Mouse (Mus musculus) right cerebral cortex, postnatal 25 days (tissue): ENCODE measurements at regions not wholly inside any gene's neighbourhood (a gene's known extent, or its start where the extent isn't known, plus 50 kb on each side); places are given as distances from the start of the nearest gene placed in this dataset.

Experiments
- DNase-seq: peaks from one replicate; pipeline ENCODE4 v3.0.0; 2022

- DNase-seq = no peak
These were observed 376.2 kb downstream of the Dcdc2c start for GRCm38 (mm10) chr12:28176016-28176415.

- DNase-seq = no peak
These were observed 378.1 kb downstream of the Dcdc2c start for GRCm38 (mm10) chr12:28174078-28174477.

- no peak for DNase-seq
These were observed 393.4 kb downstream of the Dcdc2c start for GRCm38 (mm10) chr12:28158786-28159185.

GRCm38 (mm10) chr12:28150759-28151158 lies 401.4 kb downstream of the Dcdc2c start:
- no peak for DNase-seq

GRCm38 (mm10) chr12:28135810-28136592 lies 416.2 kb downstream of the Dcdc2c start:
- DNase-seq = no peak

GRCm38 (mm10) chr12:28122766-28123165 lies 429.4 kb downstream of the Dcdc2c start:
- no peak for DNase-seq

- no peak for DNase-seq
These were observed 432.1 kb downstream of the Dcdc2c start for GRCm38 (mm10) chr12:28120106-28120505.

GRCm38 (mm10) chr12:28090673-28091072 lies 461.5 kb downstream of the Dcdc2c start:
- no peak for DNase-seq

- no peak for DNase-seq
These were observed 466.7 kb downstream of the Dcdc2c start for GRCm38 (mm10) chr12:28085460-28085859.

GRCm38 (mm10) chr12:28076606-28077005 lies 475.6 kb downstream of the Dcdc2c start:
- DNase-seq = no peak

- DNase-seq = no peak
These were observed 483.6 kb downstream of the Dcdc2c start for GRCm38 (mm10) chr12:28068584-28068983.

GRCm38 (mm10) chr12:28060281-28060680 lies 491.9 kb downstream of the Dcdc2c start:
- no peak for DNase-seq

GRCm38 (mm10) chr12:28055518-28056280 lies 496.5 kb downstream of the Dcdc2c start:
- peak; percentile 11 for DNase-seq

GRCm38 (mm10) chr12:28054444-28054843 lies 497.8 kb downstream of the Dcdc2c start:
- no peak for DNase-seq

GRCm38 (mm10) chr12:28047989-28048388 lies 504.2 kb downstream of the Dcdc2c start:
- no peak for DNase-seq

GRCm38 (mm10) chr12:28038161-28038911 lies 513.9 kb downstream of the Dcdc2c start:
- no peak for DNase-seq

GRCm38 (mm10) chr12:27999170-27999569 lies 553.0 kb downstream of the Dcdc2c start:
- DNase-seq = no peak

- DNase-seq = no peak
These were observed 560.0 kb downstream of the Dcdc2c start for GRCm38 (mm10) chr12:27992152-27992551.

GRCm38 (mm10) chr12:27984261-27984841 lies 567.8 kb downstream of the Dcdc2c start:
- DNase-seq = no peak

GRCm38 (mm10) chr12:27978257-27978931 lies 573.8 kb downstream of the Dcdc2c start:
- DNase-seq = peak; percentile 50

- DNase-seq = no peak
These were observed 574.5 kb downstream of the Dcdc2c start for GRCm38 (mm10) chr12:27977548-27978256.

GRCm38 (mm10) chr12:27962908-27963307 lies 589.3 kb downstream of the Dcdc2c start:
- no peak for DNase-seq
